Mouse (Mus musculus): ENCODE measurements around the gene Fam214a.

- TF ChIP-seq MYOD1 (IDR thresholded peaks at IDR 0.05; ENCODE audit: control insufficient read depth, insufficient read length, low read depth) (no peak), USF1 (IDR thresholded peaks at IDR 0.05; ENCODE audit: low read depth) (no peak), MAX (IDR thresholded peaks at IDR 0.05) (no peak), CTCF (IDR thresholded peaks at IDR 0.05; ENCODE audit: control insufficient read depth, insufficient read depth, insufficient read length) (no peak), CEBPB (IDR thresholded peaks at IDR 0.05; ENCODE audit: low read depth) (no peak), MYOG (IDR thresholded peaks at IDR 0.05; ENCODE audit: control insufficient read depth, extremely low read depth, insufficient read length) (no peak)
Measured at GRCm38 (mm10) chr9:75071706-75072192, 119.1 kb downstream of the Fam214a start.
